Mouse (Mus musculus) c-Kit-positive CD71-positive TER-119-positive erythroid progenitor cells, embryonic 14.5 days (primary cell): ENCODE results near the gene Ndufa8.
A peak's percentile ranks its signal among the peaks of the same experiment; 100 is the strongest.

Experiments
- DNase-seq: peaks from one replicate; pipeline ENCODE4 v3.0.0-alpha.2; 2013; ENCODE audit warnings: low spot score

The Ndufa8 gene

DNA sequence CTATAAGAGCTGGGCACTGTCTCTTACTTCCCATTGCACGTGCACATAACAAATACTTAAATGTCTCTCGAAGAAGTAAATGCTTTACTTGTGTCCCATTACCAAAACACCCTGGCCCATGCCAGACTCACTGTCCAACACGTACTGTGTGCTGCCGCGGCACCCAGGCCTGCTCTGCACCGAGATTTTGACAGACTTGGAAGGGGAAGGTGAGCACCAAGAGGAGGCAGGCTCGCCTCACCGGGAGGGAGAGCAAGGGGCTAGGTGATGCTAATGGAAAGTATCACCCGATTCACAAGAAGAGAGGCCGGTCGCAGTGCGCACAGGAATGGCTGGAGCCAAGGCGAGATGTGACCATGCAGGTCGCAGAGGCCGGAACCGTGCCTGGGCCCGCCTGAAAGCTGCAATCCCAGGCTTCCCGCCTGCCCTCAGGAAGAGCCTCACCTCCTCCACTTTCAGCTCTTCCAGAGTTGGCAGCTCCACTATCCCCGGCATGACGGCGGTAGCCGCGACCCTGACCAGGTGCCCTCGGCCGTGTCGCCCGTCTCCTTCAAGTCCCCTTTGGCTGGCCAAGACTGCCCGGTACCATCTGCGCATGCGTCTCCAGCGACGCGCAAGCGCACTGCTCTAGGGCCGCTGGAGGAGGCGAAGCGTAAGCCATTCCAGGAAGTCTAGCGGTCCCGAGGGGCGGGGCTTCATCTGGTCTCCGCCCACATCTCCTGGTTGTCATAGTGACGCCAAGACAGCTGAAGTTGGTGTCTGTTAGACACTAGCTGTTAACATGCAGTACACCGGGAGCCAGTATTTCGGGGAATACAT lies at the start of gene Ndufa8, which contains the start of gene Morn5:
TSS of gene Ndufa8 (minus strand) at position 659 of the 819 bp plus-strand sequence.
TSS of gene Morn5 (plus strand) at position 711 of the 819 bp plus-strand sequence.
- peak; percentile 98 for DNase-seq

DNA sequence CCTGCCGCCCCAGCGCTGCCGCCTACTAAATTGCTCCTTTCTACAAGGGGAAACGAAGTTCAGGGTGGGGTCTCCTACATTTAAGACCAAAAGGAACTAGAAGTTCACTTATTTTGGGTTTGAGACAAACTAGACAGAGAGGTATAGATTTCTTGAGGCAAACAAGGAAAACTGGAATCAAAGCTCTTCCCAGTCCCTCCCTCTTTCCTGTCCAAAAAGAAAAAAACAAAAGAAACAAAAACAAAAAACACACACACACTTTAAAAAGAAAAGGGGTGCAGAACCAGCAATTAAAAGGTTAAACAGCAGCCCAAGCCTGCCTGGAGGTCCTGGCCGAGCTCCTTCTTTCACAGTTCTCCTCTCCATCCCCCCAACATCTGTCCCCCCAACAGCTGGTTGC lies 48.8 kb upstream of the Ndufa8 start:
- DNase-seq = no peak

- DNase-seq = no peak
Observed at GRCm38 (mm10) chr2:36097129-36097815, 48.1 kb upstream of the Ndufa8 start.

DNA sequence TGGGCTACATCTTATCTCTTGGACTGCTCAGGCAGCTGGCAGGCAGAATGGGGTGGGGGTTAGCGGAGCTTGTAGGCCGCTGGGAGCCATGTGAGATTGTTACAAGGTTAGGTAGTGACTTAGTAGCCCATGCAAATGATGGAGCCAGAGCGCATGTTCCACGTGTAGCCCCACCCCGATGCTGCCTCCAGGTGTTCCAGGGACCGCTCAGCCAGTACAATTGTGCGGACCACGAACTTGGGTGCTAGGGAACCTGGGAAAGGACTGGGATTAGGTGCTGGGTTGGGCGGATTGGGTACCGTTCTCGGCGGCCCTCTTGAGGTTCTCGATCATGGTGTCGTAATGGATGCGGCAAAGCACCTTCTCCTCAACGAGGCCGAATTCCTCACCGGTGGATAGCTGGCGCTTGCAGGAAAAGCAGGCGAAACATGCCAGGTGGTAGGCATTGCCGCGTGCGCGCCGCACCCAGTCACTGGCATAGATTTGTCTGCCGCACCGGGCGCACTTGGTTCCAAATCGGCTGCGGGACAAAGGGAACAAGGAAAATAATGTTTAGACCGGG lies 44.8 kb upstream of the Ndufa8 start:
- no peak for DNase-seq

DNA sequence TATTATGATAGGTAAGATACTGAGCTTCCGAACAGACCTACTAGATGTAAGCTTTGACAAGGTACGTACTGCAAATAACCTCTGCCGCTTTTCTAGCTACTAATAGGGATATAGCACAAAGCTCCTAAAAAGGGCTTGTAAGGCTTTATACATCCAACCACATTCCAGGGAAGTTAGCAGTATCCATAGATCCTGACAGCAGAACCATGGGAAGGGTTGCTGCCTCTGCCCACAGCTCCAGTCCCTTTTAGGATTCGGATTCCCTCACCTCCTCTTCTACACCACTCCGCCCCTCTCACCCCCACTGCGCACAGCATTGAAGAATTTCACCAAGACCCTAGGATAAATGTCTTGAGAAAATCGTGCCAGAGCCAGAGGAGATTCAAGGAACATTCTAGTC lies 44.1 kb upstream of the Ndufa8 start:
- no peak for DNase-seq

- no peak for DNase-seq
Observed at GRCm38 (mm10) chr2:36092748-36093147, 43.5 kb upstream of the Ndufa8 start.

DNA sequence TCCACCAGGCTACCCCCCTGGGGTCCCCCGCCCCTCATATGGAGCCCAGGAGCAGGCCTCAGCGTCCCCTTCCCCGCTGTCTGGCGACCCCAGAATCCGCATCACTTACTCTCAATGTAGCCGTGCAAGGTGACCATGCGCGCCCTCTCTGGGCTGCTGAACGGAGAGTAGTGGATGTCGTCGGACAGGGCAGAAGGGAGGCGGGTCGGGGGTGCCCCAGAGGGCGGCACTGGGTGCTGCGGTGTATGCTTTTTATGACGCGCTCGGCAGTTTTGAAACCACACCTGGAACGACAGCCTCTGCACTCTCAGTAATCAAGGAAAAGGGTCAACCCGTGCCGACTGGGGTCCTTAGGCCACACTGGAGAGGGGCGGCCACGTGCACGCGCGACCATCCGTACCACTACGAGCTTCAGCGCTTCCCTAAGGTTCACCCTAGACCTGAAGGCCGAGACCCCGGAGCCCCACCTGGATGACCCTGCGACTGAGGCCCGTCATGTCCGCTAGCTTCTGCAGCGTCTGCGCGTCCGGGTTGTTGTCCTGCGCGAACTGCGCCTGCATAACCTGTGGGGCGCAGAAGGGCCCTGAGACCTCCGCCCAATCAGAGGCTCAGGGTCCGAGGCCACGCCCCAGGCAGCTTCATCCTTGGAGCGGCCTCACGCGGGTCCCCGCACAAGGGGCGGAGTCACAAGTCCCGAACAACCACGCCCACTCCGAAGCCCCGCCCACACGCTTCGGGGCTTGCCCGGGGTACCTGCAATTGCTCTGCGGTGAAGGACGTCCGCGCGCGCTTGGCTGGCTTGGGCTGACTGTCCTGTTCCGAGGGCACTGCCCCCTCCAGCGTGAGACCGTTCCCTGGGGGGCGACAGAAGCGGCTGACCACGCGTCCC lies 41.9 kb upstream of the Ndufa8 start:
- DNase-seq = peak; percentile 59

DNA sequence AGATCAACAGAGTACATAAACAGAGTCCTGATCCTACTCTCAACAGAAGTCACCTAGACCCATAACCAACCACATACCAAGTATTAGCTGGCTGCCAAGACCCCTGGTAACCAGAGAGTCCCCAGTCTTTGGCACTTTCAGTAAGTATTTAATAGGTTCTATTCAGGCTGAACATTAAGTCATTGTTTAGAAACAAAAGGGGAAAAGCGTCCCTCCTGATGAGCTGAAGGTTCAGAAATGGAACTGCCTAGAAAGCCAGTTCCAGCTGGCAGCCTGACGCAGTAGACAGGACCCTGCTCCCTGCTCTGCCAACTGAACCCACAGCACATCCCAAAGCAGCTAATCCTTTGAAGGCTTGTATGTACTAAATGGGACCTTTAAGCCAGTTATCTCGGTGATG lies 40.0 kb upstream of the Ndufa8 start:
- no peak for DNase-seq

DNA sequence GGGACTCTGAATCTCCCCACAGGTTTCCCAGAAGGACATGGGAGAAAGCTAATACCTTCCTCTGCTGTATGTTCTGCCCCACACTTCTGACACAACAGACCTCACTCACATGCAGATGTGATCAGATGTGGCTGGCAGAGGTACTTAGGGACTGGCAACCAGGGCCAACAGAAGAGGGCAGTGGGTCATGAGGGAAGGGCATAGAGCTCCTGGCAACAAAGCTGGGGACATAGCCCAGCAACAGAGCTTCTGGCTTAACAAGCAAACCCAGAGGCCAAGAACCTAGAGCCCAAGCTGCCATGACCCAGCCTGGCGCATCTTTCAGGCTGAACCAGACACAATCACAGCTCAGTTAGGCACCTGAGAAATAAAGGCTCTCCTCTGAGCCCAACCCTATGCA lies 35.8 kb upstream of the Ndufa8 start:
- DNase-seq = no peak

DNA sequence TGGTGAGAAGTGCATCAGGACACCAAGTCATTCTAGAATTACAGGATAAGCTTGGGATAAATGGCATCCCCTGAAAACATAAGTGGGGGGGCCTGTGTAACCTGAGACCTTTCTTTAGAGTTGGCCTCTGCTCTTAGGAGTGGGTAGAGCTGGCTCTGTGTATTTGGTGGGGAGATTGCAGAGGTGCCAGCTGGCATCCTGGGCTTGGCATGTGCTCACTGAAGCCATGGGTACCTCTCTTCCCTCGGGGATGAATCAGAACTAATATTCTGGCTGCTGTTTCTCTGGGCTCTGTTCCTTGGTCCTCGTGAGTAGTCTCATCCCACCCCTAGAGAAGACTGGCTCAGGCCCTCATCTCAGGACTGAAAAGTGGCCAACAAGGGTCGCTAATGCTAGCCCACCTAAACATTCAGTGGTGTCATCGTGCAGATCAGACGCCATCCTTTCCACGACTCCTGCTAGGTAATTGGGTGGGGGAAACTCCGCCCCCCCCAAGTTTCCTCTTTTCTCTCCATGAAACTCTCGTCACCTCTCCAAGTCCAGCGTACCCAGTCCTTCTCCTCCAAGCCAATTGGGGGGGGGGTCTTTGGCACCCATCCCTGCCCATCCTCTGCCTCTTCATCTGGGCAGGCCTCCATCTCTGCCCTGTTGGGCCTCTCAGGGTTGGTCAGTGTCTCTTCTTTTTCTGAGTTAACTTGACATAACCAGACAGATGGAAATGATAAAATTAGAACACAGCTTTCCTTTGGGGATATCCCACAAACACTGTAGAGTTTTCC lies 33.8 kb upstream of the Ndufa8 start:
- DNase-seq = no peak

GRCm38 (mm10) chr2:36081446-36081845 lies 32.2 kb upstream of the Ndufa8 start:
- DNase-seq = no peak

GRCm38 (mm10) chr2:36077160-36077761 lies 28.1 kb upstream of the Ndufa8 start:
- DNase-seq = no peak

DNA sequence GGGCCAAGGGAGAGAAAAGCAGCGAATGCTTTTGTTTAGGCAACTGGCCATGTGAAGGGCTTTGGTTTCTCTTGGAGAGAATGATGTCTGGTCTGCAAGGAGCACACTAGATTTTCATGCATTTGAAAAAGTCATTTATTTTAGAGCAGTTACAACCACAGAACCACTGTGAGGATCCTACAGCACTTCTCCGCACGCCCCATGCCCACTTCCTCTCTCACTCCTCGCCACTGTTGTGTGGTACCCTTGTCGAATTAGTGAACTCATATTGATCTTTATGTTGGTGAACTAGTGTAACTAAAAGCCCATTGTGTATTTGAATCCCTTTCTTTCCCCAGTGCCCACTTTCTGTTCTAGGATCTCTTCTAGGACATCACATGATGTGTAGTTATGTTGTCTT lies 26.0 kb upstream of the Ndufa8 start:
- DNase-seq = no peak

DNA sequence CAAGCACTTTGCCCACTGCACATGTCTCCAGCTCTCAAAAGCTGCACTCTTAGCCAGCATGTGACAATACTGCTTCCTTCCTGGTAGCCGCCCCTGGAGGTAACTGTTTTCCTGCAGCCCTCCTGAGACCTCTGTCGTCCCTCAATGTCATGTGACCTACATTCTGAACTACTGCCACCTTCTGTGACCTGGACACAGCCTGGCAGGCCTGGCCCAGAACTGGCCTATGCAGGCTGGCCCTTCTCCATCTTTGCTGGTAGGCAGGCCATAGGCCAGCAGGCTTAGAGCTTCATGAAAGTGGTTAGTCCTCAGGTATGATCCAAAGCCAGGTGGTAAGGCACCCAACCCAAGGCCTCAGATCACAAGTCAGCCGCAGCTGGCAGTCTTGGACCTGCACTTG lies 24.6 kb upstream of the Ndufa8 start:
- no peak for DNase-seq

DNA sequence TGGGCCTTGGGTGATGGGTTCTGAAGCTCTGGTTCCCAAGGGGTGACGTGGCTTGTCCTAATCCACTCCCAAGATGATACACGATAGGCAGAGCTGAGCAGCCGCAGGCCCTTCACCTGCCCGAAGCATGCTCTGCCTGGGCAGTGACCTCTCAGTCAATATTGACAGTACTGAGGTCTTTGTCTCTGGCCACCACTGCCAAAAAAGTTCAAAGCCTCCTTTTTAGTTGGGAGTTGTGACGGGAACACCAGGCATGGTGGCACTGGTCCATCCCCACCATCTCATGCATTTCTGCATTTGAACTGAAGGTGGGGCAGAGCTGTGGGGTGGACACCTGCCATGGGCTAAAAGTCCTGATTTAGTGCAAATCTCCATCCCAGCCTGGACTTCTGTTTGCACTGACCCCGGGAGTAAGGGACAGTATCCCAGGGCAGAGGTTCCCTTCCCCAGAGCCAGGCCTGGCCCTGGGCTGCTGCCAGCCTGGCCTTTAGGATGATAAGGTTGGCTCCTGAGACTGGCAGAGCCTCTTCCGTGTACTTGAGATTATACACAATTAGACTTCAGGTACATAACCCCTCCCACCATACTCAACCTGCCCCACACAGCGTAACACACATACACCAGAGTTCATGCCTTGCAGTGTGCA lies 22.6 kb upstream of the Ndufa8 start:
- DNase-seq = no peak

DNA sequence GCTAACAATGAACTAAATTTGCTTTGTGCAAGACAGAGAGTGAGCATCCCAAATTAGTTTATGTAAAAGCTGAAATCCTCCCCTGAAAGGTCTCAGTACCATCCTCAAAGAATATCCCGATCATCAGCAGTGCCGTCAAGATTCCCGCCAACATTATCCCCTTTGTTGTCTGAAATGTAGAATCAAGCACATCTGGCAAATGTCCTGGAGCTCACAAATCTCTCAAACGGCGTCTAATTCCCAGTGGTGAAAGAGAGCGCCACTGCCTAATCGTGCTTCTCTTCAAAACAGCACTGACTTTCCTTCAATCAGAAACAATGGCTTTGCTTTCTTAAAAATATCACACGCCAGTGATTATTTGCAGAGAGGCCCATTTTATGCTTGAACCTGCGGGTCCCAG lies 17.9 kb upstream of the Ndufa8 start:
- DNase-seq = no peak

DNA sequence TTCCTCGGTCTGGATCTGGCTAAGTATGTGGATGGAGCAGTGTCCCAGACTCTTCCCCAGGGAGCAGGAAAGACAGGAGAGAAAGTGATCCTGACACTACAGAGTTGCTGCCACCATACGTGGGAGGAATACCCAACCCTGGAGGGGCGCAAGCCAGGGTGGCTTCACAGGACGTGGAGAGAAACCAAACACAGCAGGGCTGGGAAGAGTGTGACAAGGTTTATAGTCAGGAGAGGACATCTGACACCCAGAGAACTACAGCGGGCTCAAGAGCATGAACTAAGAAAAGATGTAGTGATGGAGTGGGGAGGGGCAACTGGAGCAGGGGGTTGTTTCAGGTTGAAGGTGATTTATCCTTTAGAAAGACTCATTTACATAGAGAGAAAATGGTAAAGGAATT lies 12.2 kb upstream of the Ndufa8 start:
- DNase-seq = no peak

- no peak for DNase-seq
Observed at GRCm38 (mm10) chr2:36056248-36056647, 7.0 kb upstream of the Ndufa8 start.

GRCm38 (mm10) chr2:36053249-36053648 lies 4.0 kb upstream of the Ndufa8 start:
- DNase-seq = no peak

DNA sequence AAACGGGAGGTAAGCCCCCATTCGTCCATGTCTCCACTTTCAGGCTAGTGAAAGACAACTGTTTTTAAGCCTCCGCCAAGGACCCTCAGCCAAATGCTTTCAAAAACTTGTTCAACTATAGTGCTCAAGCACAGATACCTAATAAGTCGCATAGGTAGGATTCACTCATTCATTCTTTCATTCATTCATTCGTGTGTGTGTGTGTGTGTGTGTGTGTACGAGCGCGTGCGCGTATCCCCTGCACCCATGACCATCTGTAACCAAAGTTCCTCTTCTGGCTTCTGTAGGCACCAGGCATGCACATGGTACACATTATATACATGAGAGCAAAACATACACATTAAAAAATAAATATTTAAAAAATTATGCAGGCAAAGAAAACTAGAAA lies 355 bp upstream of the Ndufa8 start:
- DNase-seq = no peak
